Mouse (Mus musculus) embryonic facial prominence, embryonic 12.5 days (tissue): ENCODE results near the gene Alpk1. TPM values are rescaled to one million over a fixed set of nuclear protein-coding genes. Genes with fewer than 3 reads are reported as not detected.

Experiments used
- ATAC-seq: fragments of 200-750 bp; cut with Nextera tagmentation; 2 replicates; pipeline ENCODE4 v1.8.0; 2017; ENCODE audit not compliant: insufficient number of reproducible peaks, insufficient read depth, low FRiP score, low TSS enrichment
- H3K27ac ChIP-seq: fragments of 300-500 bp; sonication (generic); 2 replicates; pipeline ENCODE4 v1.5.1; 2016; ENCODE audit warnings: mild to moderate bottlenecking
- H3K27me3 ChIP-seq: fragments of 300-500 bp; sonication (generic); 2 replicates; pipeline ENCODE4 v1.6.1; 2016; ENCODE audit warnings: mild to moderate bottlenecking, moderate library complexity
- H3K36me3 ChIP-seq: fragments of 300-500 bp; sonication (generic); 2 replicates; pipeline ENCODE4 v1.6.1; 2016; ENCODE audit warnings: mild to moderate bottlenecking
- H3K4me1 ChIP-seq: fragments of 300-500 bp; sonication (generic); 2 replicates; pipeline ENCODE4 v1.6.1; 2016
- H3K4me2 ChIP-seq: fragments of 300-500 bp; sonication (generic); replicated peaks from 2 replicates; pipeline ENCODE4 v1.6.1; 2016; ENCODE audit warnings: mild to moderate bottlenecking, moderate library complexity
- H3K4me3 ChIP-seq: fragments of 300-500 bp; sonication (generic); 2 replicates; pipeline ENCODE4 v1.5.1; 2016; ENCODE audit warnings: mild to moderate bottlenecking
- H3K9ac ChIP-seq: fragments of 300-500 bp; sonication (generic); 2 replicates; pipeline ENCODE4 v1.6.1; 2016; ENCODE audit warnings: mild to moderate bottlenecking, moderate library complexity
- H3K9me3 ChIP-seq: fragments of 300-500 bp; sonication (generic); 2 replicates; pipeline ENCODE4 v1.6.1; 2016; ENCODE audit warnings: mild to moderate bottlenecking, moderate library complexity
- WGBS: fragments of 180-500 bp; shearing (Covaris S2); methylation state at CpG from one replicate; pipeline ENCODE4 v1.1.7; 2016; 5-methylcytosine and 5-hydroxymethylcytosine counted together
- polyA plus RNA-seq: library from polyadenylated mRNA; unstranded; fragments of >200 nt; fragmentation: Nextera tagmentation; extraction: Ambion mirVana; gene quantifications from 2 replicates; pipeline ENCODE4 v1.2.1, GENCODE M21; 2016

The Alpk1 gene
- polyA plus RNA-seq = 1.6 and 2.7 TPM in 2 replicates

DNA sequence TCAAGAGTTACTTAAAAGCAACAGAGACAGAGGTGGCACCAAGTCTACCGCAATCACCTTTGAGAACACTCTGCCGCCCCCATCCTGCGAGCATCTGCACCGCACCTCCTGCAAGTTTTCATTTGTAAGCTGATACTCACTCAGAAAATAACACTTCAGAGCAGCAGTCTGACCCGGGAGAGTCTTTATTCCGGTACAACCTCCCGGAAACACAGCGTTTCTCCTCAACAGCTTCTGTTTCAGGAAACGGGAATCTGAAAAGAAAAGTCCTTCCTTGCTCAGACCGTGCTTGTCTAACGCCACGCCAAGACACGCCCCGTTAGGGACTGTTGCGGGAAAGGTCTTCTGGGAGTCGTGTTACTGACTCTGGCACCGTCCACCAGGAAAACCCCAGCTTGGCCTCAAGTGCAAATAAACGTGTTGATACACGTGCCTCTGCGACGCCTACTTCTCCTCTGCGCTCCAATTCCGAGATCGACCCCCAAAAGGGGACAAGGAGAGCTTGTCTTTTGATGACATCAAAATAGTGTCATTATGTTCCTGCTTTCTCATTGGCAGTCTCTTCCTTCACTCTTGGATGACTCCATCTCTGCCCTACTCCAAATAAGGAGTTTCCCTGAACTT is at the start of gene Alpk1:
Gene Alpk1 (minus strand): TSS at position 507 of the 624 bp plus-strand sequence.
- Histone ChIP-seq H3K36me3 (no peaks in the 10 kb centered on the region), H3K27ac (0 out of 2 replicates have a peak within 1 kb of the TSS, but pooled peaks have one; percentile 23), H3K4me2 (peak within 1 kb of the TSS; percentile 63), H3K4me3 (peak within 1 kb of the TSS; percentile 43), H3K27me3 (no peaks in the 10 kb centered on the region), H3K9me3 (no peaks in the 10 kb centered on the region), H3K9ac (no peak within 1 kb of the TSS), H3K4me1 (no peaks in the 10 kb centered on the region)
- 0 out of 2 replicates have a peak, but pooled peaks have one; percentile 64 for ATAC-seq
- WGBS = under 1% methylated on average over 24 of the region's 24 CpGs

DNA sequence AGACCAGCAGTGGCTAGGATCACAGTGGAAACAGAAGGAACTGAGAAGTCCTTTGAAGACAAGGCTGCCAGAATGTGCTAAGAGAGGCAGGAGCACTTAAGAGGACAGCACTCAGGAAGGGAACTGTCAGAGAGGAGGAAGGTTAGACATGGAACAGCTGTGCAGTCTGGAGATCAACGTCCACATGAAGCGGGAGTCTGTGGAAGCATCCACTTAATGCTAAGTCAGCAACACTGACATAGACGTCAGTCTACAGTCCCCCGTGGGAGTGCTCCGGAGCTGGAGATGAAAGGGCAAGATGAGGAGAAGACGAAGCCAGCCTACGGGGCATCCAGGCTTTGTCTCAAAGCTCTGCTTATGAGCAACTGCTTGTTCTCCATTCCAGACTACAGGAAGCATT is 46.8 kb upstream of the Alpk1 start:
- H3K4me1 ChIP-seq = peaks cover 7% of the 10 kb centered on the region; the same call in 1 of the 2 replicates
- no peaks in the 10 kb centered on the region for H3K9me3 ChIP-seq
- no peaks in the 10 kb centered on the region for H3K27me3 ChIP-seq
- H3K27ac ChIP-seq = no peak overlapping the region
- H3K36me3 ChIP-seq = peaks cover 4% of the 10 kb centered on the region; the same call in 1 of the 2 replicates
- H3K4me3 ChIP-seq = no peak overlapping the region
- no peak overlapping the region for H3K4me2 ChIP-seq
- no peak overlapping the region for H3K9ac ChIP-seq
- 42% methylated on average over 7 of the region's 7 CpGs for WGBS
- ATAC-seq = no peak

DNA sequence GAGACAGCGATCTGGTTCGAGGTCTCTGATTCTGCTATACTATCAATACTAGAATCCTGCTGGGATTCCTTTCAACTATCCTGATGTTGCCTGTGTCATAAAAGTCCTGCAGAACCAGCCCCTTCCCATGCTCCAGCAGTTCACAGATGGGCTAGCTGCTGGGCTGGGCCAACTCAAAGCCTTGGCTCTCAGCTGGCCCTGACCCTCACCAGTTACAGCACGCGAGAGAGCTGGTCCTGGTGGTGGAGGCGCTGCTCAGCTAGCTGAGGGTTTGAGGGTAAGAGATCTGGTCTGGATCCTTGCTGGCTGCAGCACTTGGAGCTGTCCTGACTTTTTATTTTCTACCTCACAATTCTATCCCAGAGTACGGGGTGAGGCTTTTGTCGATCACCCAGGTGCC is 46.2 kb upstream of the Alpk1 start:
- Histone ChIP-seq H3K4me1 (peaks cover 7% of the 10 kb centered on the region; the same call in 1 of the 2 replicates), H3K36me3 (peaks cover 8% of the 10 kb centered on the region), H3K27ac (no peak overlapping the region)

GRCm38 (mm10) chr3:127823886-127824863 is 43.8 kb upstream of the Alpk1 start:
- 79% methylated on average over 17 of the region's 17 CpGs for WGBS
- no peak overlapping the region for H3K4me3 ChIP-seq
- peaks cover 14% of the 10 kb centered on the region for H3K36me3 ChIP-seq
- no peak overlapping the region for H3K27ac ChIP-seq
- ATAC-seq = no peak
- H3K9me3 ChIP-seq = no peaks in the 10 kb centered on the region
- H3K9ac ChIP-seq = no peak overlapping the region
- no peaks in the 10 kb centered on the region for H3K27me3 ChIP-seq
- peaks cover 7% of the 10 kb centered on the region; the same call in 1 of the 2 replicates for H3K4me1 ChIP-seq
- no peak overlapping the region for H3K4me2 ChIP-seq

More for the DNA sequence above, 46.2 kb upstream of the Alpk1 start:
- H3K4me3 ChIP-seq = no peak overlapping the region
- H3K9ac ChIP-seq = no peak overlapping the region
- H3K4me2 ChIP-seq = no peak overlapping the region
- no peak for ATAC-seq
- WGBS = 87% methylated on average over 7 of the region's 7 CpGs
- H3K9me3 ChIP-seq = no peaks in the 10 kb centered on the region
- no peaks in the 10 kb centered on the region for H3K27me3 ChIP-seq

DNA sequence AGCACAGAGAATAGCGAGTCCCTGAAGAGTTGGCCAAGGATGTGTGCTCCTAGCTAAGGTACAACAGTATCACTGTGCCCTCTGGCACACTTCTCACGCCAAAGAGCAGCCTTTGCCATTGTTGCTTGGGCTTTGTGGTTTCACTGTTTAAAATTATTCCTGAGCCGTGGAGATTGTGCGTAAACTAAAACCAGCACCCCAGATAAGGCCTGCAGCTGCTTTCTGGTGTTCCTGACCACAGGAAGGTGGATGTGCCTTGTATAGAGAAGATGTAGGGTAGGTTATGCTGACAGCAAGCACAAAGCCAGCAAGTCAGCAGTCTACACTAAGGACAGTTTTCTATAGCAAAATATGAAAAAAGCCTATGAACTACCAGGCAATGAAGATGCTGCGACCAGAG is 40.9 kb upstream of the Alpk1 start:
- peaks cover 9% of the 10 kb centered on the region; the same call in 1 of the 2 replicates for H3K4me1 ChIP-seq
- no peak overlapping the region for H3K27ac ChIP-seq
- ATAC-seq = no peak
- no peak overlapping the region for H3K9ac ChIP-seq
- WGBS = 89% methylated on average over 5 of the region's 5 CpGs
- H3K27me3 ChIP-seq = no peaks in the 10 kb centered on the region
- no peak overlapping the region for H3K4me3 ChIP-seq
- no peak overlapping the region for H3K4me2 ChIP-seq
- H3K9me3 ChIP-seq = no peaks in the 10 kb centered on the region
- peaks cover 14% of the 10 kb centered on the region for H3K36me3 ChIP-seq

- Histone ChIP-seq H3K4me3 (no peak overlapping the region), H3K4me1 (peaks cover 10% of the 10 kb centered on the region; the same call in 1 of the 2 replicates), H3K9me3 (no peaks in the 10 kb centered on the region), H3K27me3 (no peaks in the 10 kb centered on the region), H3K36me3 (peaks cover 16% of the 10 kb centered on the region), H3K4me2 (no peak overlapping the region), H3K9ac (no peak overlapping the region), H3K27ac (no peak overlapping the region)
- no peak for ATAC-seq
- WGBS = 86% methylated on average over 1 of the region's 1 CpGs
Measured at GRCm38 (mm10) chr3:127820400-127820799, 40.1 kb upstream of the Alpk1 start.

- Histone ChIP-seq H3K4me1 (peaks cover 11% of the 10 kb centered on the region; the same call in 1 of the 2 replicates), H3K4me2 (no peak overlapping the region), H3K36me3 (peaks cover 18% of the 10 kb centered on the region), H3K27ac (0 out of 2 replicates have a peak overlapping the region, but pooled peaks have one; percentile 3), H3K27me3 (no peaks in the 10 kb centered on the region), H3K4me3 (no peak overlapping the region), H3K9ac (no peak overlapping the region), H3K9me3 (no peaks in the 10 kb centered on the region)
- 79% methylated on average over 11 of the region's 11 CpGs for WGBS
- no peak for ATAC-seq
Measured at GRCm38 (mm10) chr3:127818694-127819663, 38.7 kb upstream of the Alpk1 start.

DNA sequence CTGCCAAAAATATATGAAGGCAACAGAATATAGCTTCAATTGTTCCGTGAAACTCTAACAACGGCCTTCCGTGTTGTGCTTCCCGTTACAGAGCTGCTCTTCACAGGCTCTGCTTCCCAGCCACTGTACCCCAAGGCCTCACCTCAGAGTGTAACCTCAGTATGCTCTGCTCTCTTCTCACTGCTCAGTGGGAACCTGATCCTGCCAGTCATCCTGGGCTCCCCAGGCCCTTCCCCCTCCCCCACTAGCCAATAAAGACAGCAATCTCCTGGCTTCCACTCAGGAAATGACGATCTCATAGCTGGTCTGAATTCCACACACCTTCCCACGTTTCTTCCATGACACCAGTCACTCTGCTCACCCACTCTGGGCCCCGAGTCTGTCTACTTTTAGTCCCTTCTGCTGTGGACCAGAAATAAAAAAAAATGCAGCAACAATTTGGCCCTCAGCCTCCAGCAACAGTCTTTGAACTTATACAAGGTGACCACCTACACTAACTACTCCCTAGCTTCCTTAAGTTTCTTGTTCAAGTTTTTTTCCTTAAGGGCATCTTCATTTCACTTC is 36.9 kb upstream of the Alpk1 start:
- no peaks in the 10 kb centered on the region for H3K27me3 ChIP-seq
- H3K36me3 ChIP-seq = peaks cover 28% of the 10 kb centered on the region
- H3K9me3 ChIP-seq = no peaks in the 10 kb centered on the region
- no peak overlapping the region for H3K4me2 ChIP-seq
- H3K4me3 ChIP-seq = no peak overlapping the region
- no peak overlapping the region for H3K9ac ChIP-seq
- H3K27ac ChIP-seq = no peak overlapping the region
- H3K4me1 ChIP-seq = peaks cover 11% of the 10 kb centered on the region; the same call in 1 of the 2 replicates
- peak; percentile 64; the same call in 1 of the 2 replicates for ATAC-seq
- 55% methylated on average over 7 of the region's 7 CpGs for WGBS

GRCm38 (mm10) chr3:127809103-127809502 is 28.8 kb upstream of the Alpk1 start:
- WGBS = 88% methylated on average over 7 of the region's 7 CpGs
- Histone ChIP-seq H3K4me2 (no peak overlapping the region), H3K36me3 (peaks cover 48% of the 10 kb centered on the region), H3K27ac (no peak overlapping the region), H3K4me3 (no peak overlapping the region), H3K4me1 (peaks cover 5% of the 10 kb centered on the region; the same call in 1 of the 2 replicates), H3K9me3 (no peaks in the 10 kb centered on the region), H3K9ac (no peak overlapping the region), H3K27me3 (no peaks in the 10 kb centered on the region)
- ATAC-seq = no peak

- Histone ChIP-seq H3K4me1 (peaks cover 5% of the 10 kb centered on the region; the same call in 1 of the 2 replicates), H3K36me3 (peaks cover 36% of the 10 kb centered on the region), H3K4me2 (no peak overlapping the region), H3K27ac (no peak overlapping the region), H3K4me3 (no peak overlapping the region), H3K9ac (no peak overlapping the region), H3K9me3 (no peaks in the 10 kb centered on the region), H3K27me3 (no peaks in the 10 kb centered on the region)
- ATAC-seq = no peak
- 62% methylated on average over 5 of the region's 5 CpGs for WGBS
Measured at GRCm38 (mm10) chr3:127807846-127808245, 27.5 kb upstream of the Alpk1 start.
